Mouse (Mus musculus) kidney, postnatal 0 days (tissue): ENCODE data around the gene Tmed9. TPM values are rescaled to one million over a fixed set of nuclear protein-coding genes. Genes with fewer than 3 reads are reported as not detected.

Source experiments
- ATAC-seq: fragments of 200-750 bp; cut with Nextera tagmentation; replicated peaks from 2 replicates; pipeline ENCODE4 v1.8.0; 2017; ENCODE audit warnings: low read depth, moderate number of reproducible peaks, moderate TSS enrichment, moderate library complexity; ENCODE audit not compliant: low FRiP score
- DNase-seq: peaks from one replicate; pipeline ENCODE4 v3.0.0-alpha.2; 2016; ENCODE audit warnings: low spot score
- H3K27ac ChIP-seq: fragments of 300-500 bp; sonication (generic); 2 replicates; pipeline ENCODE4 v1.5.1; 2014; ENCODE audit warnings: mild to moderate bottlenecking
- H3K27me3 ChIP-seq: fragments of 300-500 bp; sonication (generic); 2 replicates; pipeline ENCODE4 v1.6.1; 2014; ENCODE audit warnings: low read length, mixed read lengths; ENCODE audit not compliant: insufficient read depth
- H3K36me3 ChIP-seq: fragments of 300-500 bp; sonication (generic); 2 replicates; pipeline ENCODE4 v1.6.1; 2014; ENCODE audit warnings: low read length, mixed read lengths; ENCODE audit not compliant: insufficient read depth
- H3K4me1 ChIP-seq: fragments of 300-500 bp; sonication (generic); replicated peaks from 2 replicates; pipeline ENCODE4 v1.6.1; 2014; ENCODE audit warnings: antibody characterized with exemption, low read length, mixed read lengths; ENCODE audit not compliant: insufficient read depth
- H3K4me2 ChIP-seq: fragments of 300-500 bp; sonication (generic); 2 replicates; pipeline ENCODE4 v1.6.1; 2014; ENCODE audit warnings: mild to moderate bottlenecking, low read length, moderate library complexity, mixed read lengths
- H3K4me3 ChIP-seq: fragments of 300-500 bp; sonication (generic); replicated peaks from 2 replicates; pipeline ENCODE4 v1.5.1; 2014; ENCODE audit warnings: low read depth, low read length
- H3K9ac ChIP-seq: fragments of 300-500 bp; sonication (generic); 2 replicates; pipeline ENCODE4 v1.6.1; 2014; ENCODE audit warnings: low read depth, low read length
- H3K9me3 ChIP-seq: fragments of 300-500 bp; sonication (generic); replicated peaks from 2 replicates; pipeline ENCODE4 v1.6.1; 2016; ENCODE audit warnings: low read length, inconsistent platforms, mixed read lengths
- CTCF ChIP-seq: IDR thresholded peaks from 2 replicates; pipeline ENCODE4 v1.5.1; 2016; ENCODE audit warnings: antibody characterized with exemption, low read depth, mild to moderate bottlenecking, moderate library complexity
- WGBS: fragments of 180-500 bp; shearing (Covaris S2); extraction: QIAGEN DNeasy Blood & Tissue Kit; methylation state at CpG from one replicate; pipeline ENCODE4 v1.1.7; 2014; 5-methylcytosine and 5-hydroxymethylcytosine counted together
- polyA plus RNA-seq: library from polyadenylated mRNA; unstranded; fragments of >200 nt; fragmentation: Nextera tagmentation; extraction: Ambion mirVana; gene quantifications from 2 replicates; pipeline ENCODE4 v1.2.1, GENCODE M21; 2015

The Tmed9 gene
- polyA plus RNA-seq, 1 experiment from 2014 or later = 136 TPM

DNA sequence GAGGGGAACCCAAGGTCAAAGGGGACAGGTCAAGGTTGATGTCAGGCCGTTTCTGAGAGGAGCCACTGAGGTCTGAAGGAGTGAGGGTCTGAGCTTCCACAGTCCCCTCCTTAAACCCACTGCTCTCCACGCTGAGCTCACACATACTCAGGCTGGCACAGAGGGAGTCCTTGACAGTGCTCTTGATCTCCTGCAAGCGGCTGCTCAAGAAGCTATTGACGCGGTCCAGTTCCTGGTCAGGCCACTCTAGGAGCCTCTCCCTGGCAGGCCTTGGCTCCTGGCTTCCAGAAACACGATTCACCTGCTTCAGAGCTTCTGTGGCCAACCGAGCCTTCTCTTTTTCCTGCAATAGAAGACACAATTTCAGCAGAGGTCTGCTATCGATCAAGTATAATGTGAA, 30.1 kb upstream of the Tmed9 start:
- Histone ChIP-seq H3K9ac (no peak overlapping the region), H3K27ac (no peak overlapping the region), H3K27me3 (no peaks in the 10 kb centered on the region), H3K36me3 (peaks cover 65% of the 10 kb centered on the region), H3K9me3 (no peaks in the 10 kb centered on the region), H3K4me1 (no peaks in the 10 kb centered on the region), H3K4me2 (no peak overlapping the region), H3K4me3 (no peak overlapping the region)
- WGBS = 90% methylated on average over 8 of the region's 8 CpGs
- ATAC-seq (no peak), DNase-seq (no peak)
- no peak for TF ChIP-seq CTCF

DNA sequence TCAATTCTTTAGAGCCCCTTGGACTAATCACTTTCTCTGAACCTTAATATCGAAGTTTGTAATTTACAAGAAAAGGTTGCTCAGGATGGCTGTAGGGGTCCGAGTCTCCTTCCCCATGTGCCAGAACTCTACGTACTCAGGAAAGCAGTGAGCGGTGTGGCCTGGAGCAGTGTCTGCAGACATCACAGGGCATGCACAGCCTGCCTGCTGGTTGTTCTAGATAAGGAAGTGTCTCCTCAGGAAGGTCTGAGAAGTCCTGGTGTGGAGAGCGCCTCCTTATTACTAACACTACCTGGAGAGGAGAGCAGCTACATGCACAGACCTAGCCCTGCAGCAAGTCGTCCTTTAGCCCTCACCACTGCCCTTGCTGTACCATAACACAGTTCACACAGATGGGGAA, 28.7 kb upstream of the Tmed9 start:
- no peaks in the 10 kb centered on the region for H3K27me3 ChIP-seq
- no peak overlapping the region for H3K4me2 ChIP-seq
- H3K9me3 ChIP-seq = no peaks in the 10 kb centered on the region
- no peak for ATAC-seq
- H3K36me3 ChIP-seq = peaks cover 57% of the 10 kb centered on the region
- TF ChIP-seq CTCF = no peak
- no peak overlapping the region for H3K27ac ChIP-seq
- WGBS = 88% methylated on average over 6 of the region's 6 CpGs
- H3K4me1 ChIP-seq = no peaks in the 10 kb centered on the region
- no peak overlapping the region for H3K4me3 ChIP-seq
- H3K9ac ChIP-seq = no peak overlapping the region
- no peak for DNase-seq

DNA sequence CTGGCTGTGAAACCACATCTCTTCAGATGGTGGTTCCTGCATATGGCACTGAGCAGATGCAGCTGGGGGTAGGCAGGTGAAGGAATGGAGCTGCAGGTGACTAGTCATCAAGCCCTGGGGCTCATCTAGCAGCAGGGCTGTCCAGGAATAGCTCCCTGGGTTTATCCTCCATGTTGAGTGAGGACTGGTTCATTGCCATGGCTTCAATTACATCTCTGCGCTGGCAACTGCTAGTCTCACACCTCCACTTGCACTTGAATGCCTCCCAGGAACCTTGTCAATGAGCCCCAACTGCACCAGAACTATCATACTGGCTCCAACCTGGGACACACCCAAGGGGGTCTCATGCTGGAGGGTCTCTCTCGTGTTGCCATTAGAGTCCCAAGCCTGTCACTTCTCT, 25.6 kb upstream of the Tmed9 start:
- Histone ChIP-seq H3K9ac (no peak overlapping the region), H3K4me1 (no peaks in the 10 kb centered on the region), H3K27me3 (no peaks in the 10 kb centered on the region), H3K9me3 (no peaks in the 10 kb centered on the region), H3K4me3 (no peak overlapping the region), H3K4me2 (no peak overlapping the region), H3K27ac (no peak overlapping the region), H3K36me3 (peaks cover 34% of the 10 kb centered on the region)
- DNase-seq (no peak), ATAC-seq (no peak)
- TF ChIP-seq CTCF = no peak
- 94% methylated on average over 2 of the region's 2 CpGs for WGBS

DNA sequence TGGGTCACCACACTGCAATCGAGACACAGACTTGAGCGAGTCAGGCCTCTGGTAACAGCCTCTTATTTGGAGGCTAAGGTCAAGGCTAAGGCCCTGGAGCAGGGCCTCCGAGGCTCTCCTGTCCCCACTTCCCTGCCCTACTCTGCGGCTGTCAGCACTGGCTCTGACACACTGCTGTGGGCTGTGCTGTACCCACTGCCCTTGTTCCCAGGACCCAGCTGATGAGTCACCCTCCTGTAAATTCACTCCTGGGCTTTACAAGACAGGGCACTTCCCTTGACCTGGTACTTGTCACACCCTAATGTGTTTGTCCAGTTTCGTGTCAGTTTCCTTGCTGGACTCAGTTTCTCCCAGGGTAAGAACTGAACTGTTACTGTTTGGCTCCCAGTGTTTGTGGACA, 25.1 kb upstream of the Tmed9 start:
- Histone ChIP-seq H3K4me2 (no peak overlapping the region), H3K27ac (no peak overlapping the region), H3K9me3 (no peaks in the 10 kb centered on the region), H3K4me3 (no peak overlapping the region), H3K36me3 (peaks cover 29% of the 10 kb centered on the region), H3K4me1 (no peaks in the 10 kb centered on the region), H3K9ac (no peak overlapping the region), H3K27me3 (no peaks in the 10 kb centered on the region)
- no peak for TF ChIP-seq CTCF
- no peak for DNase-seq
- no peak for ATAC-seq
- WGBS = 74% methylated on average over 5 of the region's 5 CpGs

DNA sequence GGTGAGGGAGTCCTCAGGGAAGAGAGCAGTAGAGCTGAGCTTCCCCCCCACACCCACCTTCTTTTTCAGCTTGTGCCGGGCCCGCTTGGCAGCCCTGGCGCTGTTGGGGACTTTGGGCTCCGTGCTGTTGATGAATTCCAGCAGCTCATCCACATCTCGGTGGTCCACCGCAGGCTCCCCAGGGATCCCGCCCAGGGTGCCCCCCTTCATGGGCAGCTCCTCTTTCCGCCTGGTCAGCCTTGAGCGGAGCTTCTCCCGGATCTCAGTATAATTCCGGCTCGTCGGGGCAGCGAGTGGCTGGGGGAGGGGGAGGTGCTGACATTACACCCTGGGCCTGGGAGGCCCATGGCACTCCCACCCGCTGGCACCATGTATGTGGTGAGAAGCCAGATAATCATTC, 24.5 kb upstream of the Tmed9 start:
- H3K4me2 ChIP-seq = no peak overlapping the region
- no peak for TF ChIP-seq CTCF
- H3K4me1 ChIP-seq = no peaks in the 10 kb centered on the region
- peaks cover 33% of the 10 kb centered on the region for H3K36me3 ChIP-seq
- H3K27me3 ChIP-seq = no peaks in the 10 kb centered on the region
- H3K9me3 ChIP-seq = no peaks in the 10 kb centered on the region
- H3K27ac ChIP-seq = no peak overlapping the region
- DNase-seq (peak; percentile 23), ATAC-seq (peak; percentile 46)
- H3K9ac ChIP-seq = no peak overlapping the region
- 68% methylated on average over 15 of the region's 15 CpGs for WGBS
- no peak overlapping the region for H3K4me3 ChIP-seq

DNA sequence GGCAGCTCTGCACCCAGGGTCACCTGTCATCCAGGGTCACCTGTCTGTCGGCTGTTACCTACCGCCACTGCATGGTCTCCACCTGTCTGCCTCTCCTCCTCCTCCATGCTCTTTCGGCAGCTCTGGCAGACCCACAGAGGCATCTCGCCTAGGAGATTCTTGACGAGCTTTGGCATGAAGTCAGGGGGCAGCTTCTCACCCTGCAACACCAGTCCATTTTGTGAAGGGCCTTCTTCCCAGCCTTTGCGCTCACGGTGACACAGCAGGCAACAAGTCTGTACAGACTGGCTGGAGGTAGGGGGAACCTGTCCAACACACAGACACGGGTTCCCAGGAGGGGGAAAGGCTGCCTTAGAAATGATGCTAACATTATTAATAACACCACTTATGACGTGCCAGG, 17.6 kb upstream of the Tmed9 start:
- ATAC-seq (no peak), DNase-seq (no peak)
- Histone ChIP-seq H3K27ac (no peak overlapping the region), H3K4me1 (no peaks in the 10 kb centered on the region), H3K27me3 (no peaks in the 10 kb centered on the region), H3K36me3 (peaks cover 30% of the 10 kb centered on the region), H3K9me3 (no peaks in the 10 kb centered on the region), H3K4me2 (no peak overlapping the region), H3K9ac (no peak overlapping the region), H3K4me3 (no peak overlapping the region)
- WGBS = 86% methylated on average over 9 of the region's 9 CpGs
- no peak for TF ChIP-seq CTCF

DNA sequence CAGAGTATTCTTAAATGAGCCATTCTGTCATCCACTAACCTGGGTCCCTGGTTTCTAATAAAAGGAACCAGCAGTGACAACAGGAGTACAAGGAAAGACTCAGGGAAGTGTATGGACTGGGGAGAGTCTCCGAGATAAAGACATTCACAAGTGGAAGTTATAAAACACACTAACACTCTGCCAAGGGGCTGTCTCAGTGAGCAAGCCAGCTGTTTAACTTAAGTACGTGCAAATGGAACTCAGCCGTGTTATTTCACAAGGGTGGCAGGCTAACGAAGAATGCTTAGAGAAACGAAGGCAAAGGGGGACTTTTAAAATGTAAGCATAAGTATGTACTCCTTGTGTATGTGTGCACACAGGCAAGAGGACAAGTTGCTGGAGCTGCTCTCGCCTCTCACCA, 16.0 kb upstream of the Tmed9 start:
- Histone ChIP-seq H3K4me2 (no peak overlapping the region), H3K27ac (peak overlapping the region; percentile 42; the same call in 1 of the 2 replicates), H3K4me3 (no peak overlapping the region), H3K36me3 (peaks cover 24% of the 10 kb centered on the region), H3K9ac (no peak overlapping the region), H3K4me1 (no peaks in the 10 kb centered on the region), H3K9me3 (no peaks in the 10 kb centered on the region), H3K27me3 (no peaks in the 10 kb centered on the region)
- DNase-seq (no peak), ATAC-seq (no peak)
- no peak for TF ChIP-seq CTCF
- 66% methylated on average over 6 of the region's 6 CpGs for whole genome bisulfite sequencing
